Mouse (Mus musculus) liver, embryonic 16.5 days (tissue): ENCODE results near the gene Tmem9. TPM values are rescaled to one million over a fixed set of nuclear protein-coding genes. Genes with fewer than 3 reads are reported as not detected.
A peak's percentile ranks its signal among the peaks of the same experiment; 100 is the strongest.

ENCODE experiments used
- ATAC-seq: fragments of 200-750 bp; cut with Nextera tagmentation; 2 replicates; pipeline ENCODE4 v1.8.0; 2017; ENCODE audit warnings: low read depth, mild to moderate bottlenecking, moderate number of reproducible peaks, moderate library complexity
- H3K27ac ChIP-seq: fragments of 300-500 bp; sonication (generic); 2 replicates; pipeline ENCODE4 v1.5.1; 2014; ENCODE audit warnings: mild to moderate bottlenecking, low read length
- H3K27me3 ChIP-seq: fragments of 300-500 bp; sonication (generic); 2 replicates; pipeline ENCODE4 v1.6.1; 2014; ENCODE audit warnings: low read depth, low read length, mixed read lengths; ENCODE audit not compliant: control insufficient read depth, insufficient read depth
- H3K36me3 ChIP-seq: fragments of 300-500 bp; sonication (generic); 2 replicates; pipeline ENCODE4 v1.6.1; 2014; ENCODE audit warnings: mild to moderate bottlenecking; ENCODE audit not compliant: control insufficient read depth, insufficient read depth
- H3K4me1 ChIP-seq: fragments of 300-500 bp; sonication (generic); 2 replicates; pipeline ENCODE4 v1.6.1; 2014; ENCODE audit warnings: low read depth, low read length, mixed read lengths; ENCODE audit not compliant: control insufficient read depth
- H3K4me2 ChIP-seq: fragments of 300-500 bp; sonication (generic); 2 replicates; pipeline ENCODE4 v1.6.1; 2014; ENCODE audit warnings: low read depth, low read length, mixed read lengths
- H3K4me3 ChIP-seq: fragments of 300-500 bp; sonication (generic); 2 replicates; pipeline ENCODE4 v1.5.1; 2014; ENCODE audit warnings: low read depth, mild to moderate bottlenecking, low read length
- H3K9ac ChIP-seq: fragments of 300-500 bp; sonication (generic); 2 replicates; pipeline ENCODE4 v1.6.1; 2014; ENCODE audit warnings: low read depth, low read length
- H3K9me3 ChIP-seq: fragments of 300-500 bp; sonication (generic); replicated peaks from 2 replicates; pipeline ENCODE4 v1.6.1; 2016; ENCODE audit warnings: low read length; ENCODE audit not compliant: control insufficient read depth
- WGBS: fragments of 180-500 bp; shearing (Covaris S2); extraction: QIAGEN DNeasy Blood & Tissue Kit; methylation state at CpG from one replicate; pipeline ENCODE4 v1.1.7; 2014; ENCODE audit not compliant: insufficient replicate concordance; 5-methylcytosine and 5-hydroxymethylcytosine counted together
- polyA plus RNA-seq: library from polyadenylated mRNA; unstranded; fragments of >200 nt; fragmentation: Nextera tagmentation; extraction: Ambion mirVana; gene quantifications from 2 replicates; pipeline ENCODE4 v1.2.1, GENCODE M21; 2015

Gene Tmem9
- polyA plus RNA-seq = 92.9 and 94.4 TPM in 2 replicates

DNA sequence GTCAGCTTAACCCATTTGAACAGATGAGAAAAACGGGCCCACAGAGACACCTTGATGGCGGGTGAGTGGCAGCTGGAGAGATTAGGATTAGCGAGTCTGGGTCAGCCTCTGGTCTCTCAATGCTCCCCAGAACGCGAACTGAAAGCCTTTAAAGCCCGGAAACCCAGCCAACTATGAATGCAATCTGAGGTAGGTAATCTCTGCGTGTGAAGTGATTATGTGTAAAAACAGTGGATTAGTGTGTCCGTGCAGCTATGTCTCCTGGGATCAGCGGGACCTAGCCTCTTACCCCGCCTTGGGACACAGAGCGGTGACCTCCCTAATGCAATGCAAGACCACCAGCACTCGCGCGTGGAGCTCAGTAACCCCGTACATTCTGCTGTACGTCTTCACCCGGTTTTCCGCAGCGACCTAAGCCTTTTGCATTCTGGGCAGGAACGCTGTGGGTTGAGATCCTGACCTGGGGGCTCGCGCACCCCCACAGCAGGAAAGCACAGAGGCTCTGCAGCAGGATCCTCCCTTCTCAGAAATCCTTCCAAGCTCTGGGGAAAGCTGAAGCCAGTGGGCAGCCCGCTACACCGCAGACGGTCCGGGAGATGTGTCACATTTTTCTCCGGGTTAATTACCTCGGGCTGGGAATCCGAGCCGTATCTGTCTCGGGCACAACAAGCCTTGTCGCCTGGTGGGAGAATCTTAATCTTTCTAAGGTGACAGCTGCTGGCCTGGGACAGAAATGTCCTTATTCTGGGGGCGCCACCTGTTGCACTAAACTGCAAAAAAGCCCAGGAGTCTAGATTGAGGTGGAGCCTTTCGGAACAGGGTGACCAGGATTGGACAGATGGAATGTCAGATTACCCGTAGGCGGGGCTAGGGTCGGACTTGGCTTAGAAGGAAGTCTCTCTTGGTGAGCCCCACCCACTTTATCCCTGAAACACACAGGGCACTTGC lies at the start of gene Tmem9:
Gene Tmem9 (plus strand): TSS at position 940 of the 948 bp plus-strand sequence.
- H3K36me3 ChIP-seq = no peaks in the 10 kb centered on the region
- H3K9ac ChIP-seq = peak within 1 kb of the TSS; percentile 72
- peak within 1 kb of the TSS; percentile 77 for H3K4me2 ChIP-seq
- ATAC-seq = peak; percentile 97
- 5% methylated on average over 37 of the region's 37 CpGs for WGBS
- peak within 1 kb of the TSS; percentile 72 for H3K27ac ChIP-seq
- peaks cover 40% of the 10 kb centered on the region for H3K4me1 ChIP-seq
- H3K4me3 ChIP-seq = peak within 1 kb of the TSS; percentile 64
- peaks cover 12% of the 10 kb centered on the region for H3K27me3 ChIP-seq
- H3K9me3 ChIP-seq = no peaks in the 10 kb centered on the region

DNA sequence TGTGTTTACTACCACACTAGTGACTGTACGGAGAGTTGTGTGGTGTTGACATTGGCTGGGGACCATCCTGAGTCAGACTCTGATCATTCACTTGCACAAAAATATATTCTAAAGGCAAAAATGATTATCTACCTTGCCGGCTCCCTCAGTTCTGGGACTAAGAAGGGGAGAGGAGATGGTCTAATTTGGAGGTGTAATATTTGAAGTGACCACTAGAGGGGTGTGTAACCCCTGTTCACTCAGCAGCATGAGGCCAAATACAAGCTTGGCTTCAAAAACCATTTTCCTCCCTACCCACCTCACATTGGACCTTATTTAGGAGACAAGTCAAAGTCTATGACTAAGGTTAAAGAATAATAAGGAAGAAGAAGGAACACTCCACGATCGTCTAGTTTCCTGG lies 49.5 kb upstream of the Tmem9 start:
- 31% methylated on average over 4 of the region's 4 CpGs for WGBS
- no peak overlapping the region for H3K27ac ChIP-seq
- no peak overlapping the region for H3K4me2 ChIP-seq
- no peaks in the 10 kb centered on the region for H3K36me3 ChIP-seq
- no peak overlapping the region for H3K9ac ChIP-seq
- 0 out of 2 replicates have a peak, but pooled peaks have one; percentile 13 for ATAC-seq
- H3K4me3 ChIP-seq = no peak overlapping the region
- no peaks in the 10 kb centered on the region for H3K9me3 ChIP-seq
- no peaks in the 10 kb centered on the region for H3K4me1 ChIP-seq
- H3K27me3 ChIP-seq = peaks cover 3% of the 10 kb centered on the region; the same call in 1 of the 2 replicates

DNA sequence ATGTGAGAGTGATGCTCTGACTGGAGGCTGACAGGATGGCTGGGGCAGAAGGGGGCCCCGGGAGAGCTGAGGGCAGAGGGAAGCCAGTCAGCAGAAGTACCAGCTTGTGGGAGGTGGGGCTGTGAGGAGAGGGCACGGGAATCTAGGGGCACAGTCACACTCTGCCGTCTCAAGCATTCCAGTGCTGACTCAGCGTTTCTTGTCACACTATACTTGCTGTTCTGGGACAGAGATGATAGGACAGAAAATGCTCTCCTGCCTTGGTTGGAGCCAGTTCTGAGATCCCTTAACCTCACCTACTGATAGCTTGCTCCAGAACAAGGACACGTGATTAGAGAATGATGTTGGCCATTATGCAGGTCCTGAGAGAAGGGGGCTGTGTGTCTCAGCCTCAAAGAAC lies 44.8 kb upstream of the Tmem9 start:
- ATAC-seq = no peak
- no peaks in the 10 kb centered on the region for H3K4me1 ChIP-seq
- no peaks in the 10 kb centered on the region for H3K9me3 ChIP-seq
- no peak overlapping the region for H3K27ac ChIP-seq
- H3K36me3 ChIP-seq = no peaks in the 10 kb centered on the region
- H3K27me3 ChIP-seq = peaks cover 3% of the 10 kb centered on the region; the same call in 1 of the 2 replicates
- no peak overlapping the region for H3K4me2 ChIP-seq
- H3K9ac ChIP-seq = no peak overlapping the region
- 39% methylated on average over 5 of the region's 5 CpGs for WGBS
- H3K4me3 ChIP-seq = no peak overlapping the region

DNA sequence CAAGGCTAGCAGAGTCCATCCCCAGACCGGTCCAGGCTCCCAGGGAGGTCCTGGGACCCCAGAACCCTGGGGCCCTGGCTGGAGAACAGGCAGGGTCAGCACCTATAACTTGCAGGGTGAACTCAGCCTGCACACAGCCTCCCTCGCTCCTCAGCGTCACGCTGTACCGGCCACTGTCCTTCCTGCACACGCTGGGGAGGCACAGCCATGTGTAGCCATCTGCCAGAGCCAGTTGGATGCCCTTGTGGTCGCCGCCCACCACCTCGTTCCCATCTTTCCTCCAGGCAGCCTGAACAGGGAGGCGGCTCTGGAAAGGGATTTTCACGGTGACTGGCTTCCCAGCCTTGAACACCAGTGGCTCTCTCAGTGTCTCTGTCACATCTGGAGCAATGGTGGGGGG lies 43.4 kb upstream of the Tmem9 start:
- H3K4me3 ChIP-seq = no peak overlapping the region
- H3K9me3 ChIP-seq = no peaks in the 10 kb centered on the region
- 56% methylated on average over 11 of the region's 11 CpGs for WGBS
- no peak overlapping the region for H3K27ac ChIP-seq
- peaks cover 3% of the 10 kb centered on the region; the same call in 1 of the 2 replicates for H3K27me3 ChIP-seq
- H3K36me3 ChIP-seq = no peaks in the 10 kb centered on the region
- H3K4me1 ChIP-seq = no peaks in the 10 kb centered on the region
- no peak overlapping the region for H3K4me2 ChIP-seq
- no peak overlapping the region for H3K9ac ChIP-seq
- no peak for ATAC-seq

DNA sequence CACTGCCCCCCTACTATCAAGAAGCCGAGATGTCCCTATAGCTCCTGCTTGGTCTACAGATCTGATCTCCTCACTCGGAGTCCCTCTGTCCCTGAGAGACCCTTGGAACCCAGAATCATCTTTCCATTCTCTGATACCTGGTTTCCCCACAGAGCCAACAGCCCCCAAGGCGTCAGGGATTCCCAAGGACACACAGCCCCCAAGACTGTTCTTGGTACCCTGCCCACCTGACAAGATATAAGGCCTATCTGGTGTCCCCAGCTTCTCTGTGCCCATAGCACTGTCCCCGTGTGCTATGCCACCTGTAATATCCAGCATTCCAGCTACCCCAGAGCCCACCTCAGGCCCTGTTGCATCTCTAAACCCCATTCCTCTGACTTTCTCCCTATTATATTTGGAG lies 40.2 kb upstream of the Tmem9 start:
- Histone ChIP-seq H3K9ac (no peak overlapping the region), H3K4me2 (no peak overlapping the region), H3K4me1 (no peaks in the 10 kb centered on the region), H3K36me3 (no peaks in the 10 kb centered on the region), H3K27ac (no peak overlapping the region), H3K27me3 (no peaks in the 10 kb centered on the region; the same call in 1 of the 2 replicates), H3K9me3 (no peaks in the 10 kb centered on the region), H3K4me3 (no peak overlapping the region)
- no peak for ATAC-seq
- 41% methylated on average over 4 of the region's 4 CpGs for WGBS

DNA sequence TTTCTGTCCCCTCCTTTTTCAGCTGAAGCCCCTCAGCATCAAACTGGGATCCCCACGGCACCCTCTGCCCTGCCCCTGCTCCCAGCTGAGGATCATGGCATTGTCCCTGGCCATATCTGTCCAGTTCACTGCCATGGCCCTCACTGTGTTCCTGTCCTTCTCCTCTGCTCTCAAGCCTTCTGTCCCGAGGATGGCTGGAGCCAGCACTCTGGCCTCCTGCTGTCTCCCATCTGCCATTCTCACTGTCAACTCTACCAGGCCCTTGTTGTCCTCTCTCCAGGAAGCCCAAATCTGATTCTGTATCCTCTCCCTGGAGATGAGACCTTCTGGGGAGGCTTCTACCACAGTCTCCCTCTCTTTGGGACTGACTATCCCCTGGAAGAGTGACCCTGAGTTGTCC lies 37.5 kb upstream of the Tmem9 start:
- no peak overlapping the region for H3K4me3 ChIP-seq
- H3K4me2 ChIP-seq = no peak overlapping the region
- no peaks in the 10 kb centered on the region for H3K4me1 ChIP-seq
- H3K9ac ChIP-seq = no peak overlapping the region
- H3K27me3 ChIP-seq = no peaks in the 10 kb centered on the region; the same call in 1 of the 2 replicates
- no peak overlapping the region for H3K27ac ChIP-seq
- no peaks in the 10 kb centered on the region for H3K9me3 ChIP-seq
- H3K36me3 ChIP-seq = no peaks in the 10 kb centered on the region
- ATAC-seq = no peak
- WGBS = 49% methylated on average over 2 of the region's 2 CpGs

DNA sequence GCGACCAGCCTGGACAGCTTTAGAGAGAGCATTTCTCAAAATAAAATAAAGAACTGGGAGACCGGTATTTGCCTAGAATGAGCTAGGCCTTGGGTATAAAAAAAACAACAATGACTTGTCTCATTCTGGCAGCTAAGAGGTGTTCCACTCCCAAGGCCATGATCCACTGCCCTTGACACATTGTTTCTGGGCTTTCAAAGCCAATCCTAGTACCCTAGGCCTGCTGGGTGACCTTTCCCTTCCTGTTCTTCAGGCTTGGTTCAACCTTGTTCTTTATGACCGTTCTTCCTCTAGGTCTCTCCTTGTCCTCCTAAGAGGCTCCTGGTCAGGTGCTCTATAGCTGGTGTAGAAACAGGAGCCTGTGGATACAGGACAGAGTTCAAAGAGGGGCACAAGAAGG lies 35.4 kb upstream of the Tmem9 start:
- Histone ChIP-seq H3K36me3 (no peaks in the 10 kb centered on the region), H3K27ac (no peak overlapping the region), H3K9me3 (no peaks in the 10 kb centered on the region), H3K4me2 (no peak overlapping the region), H3K4me3 (no peak overlapping the region), H3K4me1 (no peaks in the 10 kb centered on the region), H3K27me3 (no peaks in the 10 kb centered on the region; the same call in 1 of the 2 replicates), H3K9ac (no peak overlapping the region)
- 63% methylated on average over 3 of the region's 3 CpGs for WGBS
- no peak for ATAC-seq

DNA sequence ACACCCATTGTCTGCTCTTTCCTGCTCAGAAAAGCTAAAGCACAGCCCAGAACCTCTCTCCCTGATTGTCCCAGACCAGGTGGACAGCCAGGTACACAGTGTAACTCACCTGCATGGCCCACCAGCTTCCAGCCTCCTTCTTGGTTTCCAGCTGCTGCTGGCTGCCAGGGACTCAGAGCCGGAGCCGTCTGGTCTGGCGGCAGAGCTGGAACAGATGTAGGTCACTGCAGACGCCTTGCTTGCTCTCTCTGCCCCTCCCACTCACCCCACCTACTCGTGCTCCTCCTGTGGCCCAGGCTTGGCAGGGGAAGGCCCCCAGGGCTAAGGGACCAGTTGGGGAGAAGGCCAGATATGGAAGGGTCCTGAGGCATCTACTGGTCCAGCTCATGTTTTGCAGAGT lies 23.8 kb upstream of the Tmem9 start:
- no peak overlapping the region for H3K4me3 ChIP-seq
- ATAC-seq = no peak
- no peak overlapping the region for H3K4me2 ChIP-seq
- 38% methylated on average over 5 of the region's 5 CpGs for WGBS
- no peaks in the 10 kb centered on the region for H3K4me1 ChIP-seq
- H3K36me3 ChIP-seq = no peaks in the 10 kb centered on the region
- no peak overlapping the region for H3K9ac ChIP-seq
- H3K9me3 ChIP-seq = no peaks in the 10 kb centered on the region
- H3K27ac ChIP-seq = no peak overlapping the region
- H3K27me3 ChIP-seq = peaks cover 4% of the 10 kb centered on the region

DNA sequence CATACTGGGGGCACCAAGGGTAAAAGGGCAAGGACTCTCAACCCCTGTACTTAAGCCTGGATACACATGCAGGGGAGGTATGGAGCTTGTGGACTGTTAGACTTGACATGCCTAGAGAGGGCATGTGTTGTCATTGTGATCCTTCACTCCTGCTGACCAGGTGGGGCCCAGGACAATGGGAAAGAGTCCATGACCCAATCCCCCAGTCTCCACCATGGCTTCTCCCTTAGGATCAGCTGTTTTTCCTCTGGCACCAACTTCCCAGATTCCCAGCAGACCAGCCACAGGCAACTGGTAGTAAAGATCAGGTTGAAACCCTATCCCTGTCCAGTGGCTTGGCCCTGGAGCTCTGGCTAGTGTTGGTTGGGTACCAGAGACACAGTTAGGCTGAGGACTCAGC lies 18.1 kb upstream of the Tmem9 start:
- no peak overlapping the region for H3K27ac ChIP-seq
- H3K4me1 ChIP-seq = no peaks in the 10 kb centered on the region; the same call in 1 of the 2 replicates
- no peak for ATAC-seq
- no peaks in the 10 kb centered on the region; the same call in 1 of the 2 replicates for H3K27me3 ChIP-seq
- no peaks in the 10 kb centered on the region for H3K9me3 ChIP-seq
- H3K4me3 ChIP-seq = no peak overlapping the region
- H3K9ac ChIP-seq = no peak overlapping the region
- no peaks in the 10 kb centered on the region for H3K36me3 ChIP-seq
- no peak overlapping the region for H3K4me2 ChIP-seq
